Mouse (Mus musculus) CH12.LX (cell line): ENCODE results near the gene Palm.

Source experiments
- BHLHE40 ChIP-seq: IDR thresholded peaks from 2 replicates; pipeline ENCODE4 v1.6.1; 2011; ENCODE audit warnings: mild to moderate bottlenecking, low read depth, low read length, improper control_type of control experiment
- CTCF ChIP-seq, 2 experiments: IDR thresholded peaks in 1 of 2; conservative IDR thresholded peaks in 1 of 2; 2 replicates each; pipeline ENCODE4 v1.5.1; 2011 to 2012; ENCODE audit warnings: low read depth in 2 of 2, low read length in 2 of 2, improper control_type of control experiment in 1 of 2, inconsistent platforms in 1 of 2, mild to moderate bottlenecking in 1 of 2, moderate library complexity in 1 of 2
- EP300 ChIP-seq: IDR thresholded peaks from 2 replicates; pipeline ENCODE4 v1.6.1; 2011; ENCODE audit warnings: low read length, improper control_type of control experiment
- ETS1 ChIP-seq: conservative IDR thresholded peaks from 2 replicates; pipeline ENCODE4 v1.6.1; 2012; ENCODE audit warnings: low read depth, mild to moderate bottlenecking, inconsistent platforms, low read length, improper control_type of control experiment, moderate library complexity
- KAT2A ChIP-seq: IDR thresholded peaks from 2 replicates; pipeline ENCODE4 v1.6.1; 2012; ENCODE audit warnings: low read length, improper control_type of control experiment, inconsistent platforms; ENCODE audit not compliant: insufficient replicate concordance
- MAZ ChIP-seq: IDR thresholded peaks from 2 replicates; pipeline ENCODE4 v1.6.1; 2012; ENCODE audit warnings: low read depth, mild to moderate bottlenecking, inconsistent platforms, low read length, improper control_type of control experiment, moderate library complexity
- POLR2A ChIP-seq: IDR thresholded peaks from 2 replicates; pipeline ENCODE4 v1.6.1; 2011; ENCODE audit warnings: low read depth, mild to moderate bottlenecking, improper control_type of control experiment, low read length
- POLR2AphosphoS2 ChIP-seq: IDR thresholded peaks from 2 replicates; pipeline ENCODE4 v1.6.1; 2011; ENCODE audit warnings: low read depth, low read length, improper control_type of control experiment
- RAD21 ChIP-seq: IDR thresholded peaks from 2 replicates; pipeline ENCODE4 v1.6.1; 2011; ENCODE audit warnings: low read depth, mild to moderate bottlenecking, low read length, improper control_type of control experiment, moderate library complexity
- RCOR1 ChIP-seq: conservative IDR thresholded peaks from 2 replicates; pipeline ENCODE4 v1.6.1; 2012; ENCODE audit warnings: low read depth, mild to moderate bottlenecking, inconsistent platforms, low read length, improper control_type of control experiment
- SMC3 ChIP-seq: IDR thresholded peaks from 2 replicates; pipeline ENCODE4 v1.6.1; 2011; ENCODE audit warnings: low read depth, low read length, improper control_type of control experiment
- ZNF384 ChIP-seq: IDR thresholded peaks from 2 replicates; pipeline ENCODE4 v1.6.1; 2012; ENCODE audit warnings: low read depth, low read length, improper control_type of control experiment, inconsistent platforms

- TF ChIP-seq RCOR1 (no peak), CTCF (conservative IDR thresholded peaks at IDR 0.05 in 1 of 2, IDR thresholded peaks at IDR 0.05 in 1 of 2; ENCODE audit: low read depth in 2 of 2, low read length in 2 of 2) (no peak), KAT2A (no peak), SMC3 (no peak), POLR2A (no peak), MAZ (no peak), BHLHE40 (no peak), ETS1 (no peak), EP300 (no peak), ZNF384 (no peak), RAD21 (no peak), POLR2AphosphoS2 (no peak)
Observed at GRCm38 (mm10) chr10:79843476-79843875, 50.1 kb downstream of the Palm start.
